ENCODE assay signal across 8 mouse cellular contexts in the genomic region with DNA sequence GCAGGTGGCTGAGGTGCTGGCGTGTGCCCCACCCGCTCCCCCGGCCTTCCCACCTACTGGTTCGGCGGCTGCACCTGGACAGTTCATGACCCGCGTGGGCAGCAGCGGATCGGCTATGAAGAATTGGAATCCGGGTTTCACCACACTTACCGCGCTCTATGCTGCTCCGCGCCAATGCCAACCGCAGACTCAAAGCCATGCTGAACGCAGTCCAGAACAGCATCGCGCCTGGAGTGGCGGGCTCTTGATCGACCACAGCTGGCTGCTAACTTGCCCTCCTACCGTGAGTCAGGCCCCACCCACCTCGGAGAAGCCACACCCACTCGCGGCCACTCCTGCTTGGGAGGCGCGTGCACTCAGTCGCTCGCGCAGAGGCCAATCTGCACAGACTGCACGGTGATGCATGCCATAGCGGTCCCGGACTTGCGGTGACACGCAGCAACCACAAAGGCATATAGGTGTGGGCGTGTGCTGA. TPM values are rescaled to one million over a fixed set of nuclear protein-coding genes. Genes with fewer than 3 reads are reported as not detected.
DNase-seq lines count a peak whose midpoint lies in the region; ATAC-seq and TF ChIP-seq lines count a peak whose summit lies in the region.

TSS of gene Vwa1 (minus strand) at position 419 of the 475 bp plus-strand sequence.

- H3K27ac ChIP-seq in forebrain, embryonic 13.5 days = no peak within 1 kb of the TSS
- peak within 1 kb of the TSS; percentile 80 for H3K27ac ChIP-seq in heart, postnatal 0 days (ENCODE audit: low read depth)
- H3K27ac ChIP-seq in liver, postnatal 0 days (ENCODE audit: low read depth) = no peak within 1 kb of the TSS
- peak within 1 kb of the TSS; percentile 81 for H3K27ac ChIP-seq in neural tube, embryonic 15.5 days (replicated peaks)

- H3K9me3 ChIP-seq in E14TG2a.4 (ENCODE audit: low read length) = no peaks in the 10 kb centered on the region
- no peaks in the 10 kb centered on the region for H3K9me3 ChIP-seq in forebrain, embryonic 13.5 days (replicated peaks)
- H3K9me3 ChIP-seq in heart, postnatal 0 days (replicated peaks; ENCODE audit: control insufficient read depth, low read length) = no peaks in the 10 kb centered on the region
- H3K9me3 ChIP-seq in liver, postnatal 0 days (ENCODE audit: low read length) = no peaks in the 10 kb centered on the region
- H3K9me3 ChIP-seq in neural tube, embryonic 15.5 days (replicated peaks) = no peaks in the 10 kb centered on the region

- peak within 1 kb of the TSS; percentile 76 for H3K4me3 ChIP-seq in E14TG2a.4 (replicated peaks; ENCODE audit: low read length)
- H3K4me3 ChIP-seq in forebrain, embryonic 13.5 days = peak within 1 kb of the TSS; percentile 36
- peak within 1 kb of the TSS; percentile 40 for H3K4me3 ChIP-seq in heart, postnatal 0 days (ENCODE audit: low read depth, low read length)
- peak within 1 kb of the TSS; percentile 36 for H3K4me3 ChIP-seq in liver, postnatal 0 days (ENCODE audit: low read depth, low read length)
- H3K4me3 ChIP-seq in neural tube, embryonic 15.5 days (replicated peaks) = peak within 1 kb of the TSS; percentile 47

- TF ChIP-seq CTCF in E14TG2a.4 (conservative IDR thresholded peaks at IDR 0.05; ENCODE audit: low read length) = no peak
- TF ChIP-seq CTCF in heart, postnatal 0 days (IDR thresholded peaks at IDR 0.05; ENCODE audit: low read depth) = no peak
- no peak for TF ChIP-seq CTCF in liver, postnatal 0 days (IDR thresholded peaks at IDR 0.05; ENCODE audit: low read depth)

- under 1% methylated on average over 35 of the region's 35 CpGs for WGBS in forebrain, embryonic 13.5 days
- under 1% methylated on average over 35 of the region's 35 CpGs for WGBS in heart, postnatal 0 days
- under 1% methylated on average over 35 of the region's 35 CpGs for WGBS in liver, postnatal 0 days (ENCODE audit: insufficient replicate concordance)
- WGBS in neural tube, embryonic 15.5 days = 1% methylated on average over 35 of the region's 35 CpGs

- TF ChIP-seq EP300 in heart, postnatal 0 days (IDR thresholded peaks at IDR 0.05; ENCODE audit: low read depth) = no peak
- TF ChIP-seq EP300 in liver, postnatal 0 days (IDR thresholded peaks at IDR 0.05; ENCODE audit: low read depth) = no peak

- peak within 1 kb of the TSS; percentile 65 for H3K4me2 ChIP-seq in forebrain, embryonic 13.5 days
- H3K4me2 ChIP-seq in heart, postnatal 0 days (ENCODE audit: low read depth, low read length) = peak within 1 kb of the TSS; percentile 66
- peak within 1 kb of the TSS; percentile 71 for H3K4me2 ChIP-seq in liver, postnatal 0 days (ENCODE audit: low read depth, low read length)
- H3K4me2 ChIP-seq in neural tube, embryonic 15.5 days = peak within 1 kb of the TSS; percentile 84

- DNase-seq in heart, postnatal 0 days (ENCODE audit: low spot score) = peak; percentile 81
- peak; percentile 93 to 98 for DNase-seq in kidney, postnatal 36 days
- peak; percentile 91 for DNase-seq in liver, postnatal 0 days
- peak; percentile 70 to 75 for DNase-seq in thymus, adult 18-20 months

- peaks cover 75% of the 10 kb centered on the region for H3K27me3 ChIP-seq in E14TG2a.4 (ENCODE audit: insufficient read depth, low read length)
- peaks cover 49% of the 10 kb centered on the region for H3K27me3 ChIP-seq in forebrain, embryonic 13.5 days
- H3K27me3 ChIP-seq in heart, postnatal 0 days (ENCODE audit: control insufficient read depth, insufficient read depth, low read length) = peaks cover 5% of the 10 kb centered on the region; the same call in 1 of the 2 replicates
- peaks cover 25% of the 10 kb centered on the region for H3K27me3 ChIP-seq in liver, postnatal 0 days (ENCODE audit: insufficient read depth, low read length)
- H3K27me3 ChIP-seq in neural tube, embryonic 15.5 days (replicated peaks) = peaks cover 29% of the 10 kb centered on the region

- peak; percentile 54; the same call in 1 of the 2 replicates for ATAC-seq in cerebellum, adult (ENCODE audit: insufficient number of reproducible peaks, low FRiP score, low TSS enrichment)
- ATAC-seq in forebrain, embryonic 13.5 days = peak; percentile 79
- peak; percentile 65 for ATAC-seq in heart, postnatal 0 days (ENCODE audit: insufficient read depth, low read depth)
- peak; percentile 59 for ATAC-seq in liver, postnatal 0 days
- ATAC-seq in neural tube, embryonic 15.5 days (ENCODE audit: low FRiP score) = peak; percentile 85

- H3K9ac ChIP-seq in forebrain, embryonic 13.5 days = peak within 1 kb of the TSS; percentile 50
- peak within 1 kb of the TSS; percentile 16; the same call in 1 of the 2 replicates for H3K9ac ChIP-seq in heart, postnatal 0 days (replicated peaks; ENCODE audit: low read depth, low read length)
- no peak within 1 kb of the TSS for H3K9ac ChIP-seq in liver, postnatal 0 days (replicated peaks)
- H3K9ac ChIP-seq in neural tube, embryonic 15.5 days (replicated peaks) = peak within 1 kb of the TSS; percentile 51

- peaks cover 63% of the 10 kb centered on the region for H3K4me1 ChIP-seq in E14TG2a.4 (replicated peaks; ENCODE audit: low read depth, low read length)
- H3K4me1 ChIP-seq in forebrain, embryonic 13.5 days = peaks cover 31% of the 10 kb centered on the region
- peaks cover 32% of the 10 kb centered on the region for H3K4me1 ChIP-seq in heart, postnatal 0 days (ENCODE audit: control insufficient read depth, insufficient read depth)
- H3K4me1 ChIP-seq in liver, postnatal 0 days (ENCODE audit: insufficient read depth) = peaks cover 29% of the 10 kb centered on the region
- peaks cover 38% of the 10 kb centered on the region for H3K4me1 ChIP-seq in neural tube, embryonic 15.5 days

- no peaks in the 10 kb centered on the region for H3K36me3 ChIP-seq in E14TG2a.4 (ENCODE audit: insufficient read depth, low read length)
- H3K36me3 ChIP-seq in forebrain, embryonic 13.5 days (ENCODE audit: poor library complexity, severe bottlenecking) = no peaks in the 10 kb centered on the region
- H3K36me3 ChIP-seq in heart, postnatal 0 days (replicated peaks; ENCODE audit: control insufficient read depth, insufficient read depth, low read length) = no peaks in the 10 kb centered on the region
- H3K36me3 ChIP-seq in liver, postnatal 0 days (replicated peaks; ENCODE audit: insufficient read depth, low read length) = no peaks in the 10 kb centered on the region
- no peaks in the 10 kb centered on the region for H3K36me3 ChIP-seq in neural tube, embryonic 15.5 days

RNA-seq across cellular contexts. Expression of gene Vwa1, which starts in this region (rescaled TPM):
- 15.1 and 15.3 TPM in 2 replicates for polyA plus RNA-seq in forebrain, embryonic 13.5 days (2015; fragmentation: Nextera tagmentation; extraction: Ambion mirVana)
- total RNA-seq in heart, postnatal 0 days (2014; rRNA removed; ENCODE audit: low replicate concordance) = 15.5 and 20.0 TPM in 2 replicates
- polyA plus RNA-seq in heart, postnatal 0 days (2015; fragmentation: Nextera tagmentation; extraction: Ambion mirVana) = 7.1 and 7.5 TPM in 2 replicates
- polyA plus RNA-seq in liver, postnatal 0 days (2015; fragmentation: Nextera tagmentation; extraction: Ambion mirVana) = 0.25 and 0.28 TPM in 2 replicates
- 30.0 and 31.9 TPM in 2 replicates for polyA plus RNA-seq in neural tube, embryonic 15.5 days (2015; fragmentation: Nextera tagmentation; extraction: Ambion mirVana)

Comparison
In these comparisons a context has a peak if more than half of its experiments do, and no peak if none do; other contexts are left out.
1. Peak in DNase-seq, ATAC-seq, H3K4me3 ChIP-seq and H3K4me2 ChIP-seq in liver, postnatal 0 days; RNA of the gene not detected or under 1 TPM.
2. H3K27ac ChIP-seq: peak in heart, postnatal 0 days (single experiment) and neural tube, embryonic 15.5 days (single experiment); none in forebrain, embryonic 13.5 days (single experiment) and liver, postnatal 0 days (single experiment).
3. Peak in every context shown above with its lines, with median percentiles within 50 percentile points of each other: H3K4me3 ChIP-seq, ATAC-seq, H3K4me2 ChIP-seq and DNase-seq.